Mouse (Mus musculus) adrenal gland, postnatal 25 days (tissue): ENCODE measurements at regions not wholly inside any gene's neighbourhood (a gene's known extent, or its start where the extent isn't known, plus 50 kb on each side); places are given as distances from the start of the nearest gene placed in this dataset.

ENCODE experiments used
- DNase-seq: peaks from one replicate; pipeline ENCODE4 v3.0.0; 2021; ENCODE audit warnings: mixed read lengths

DNA sequence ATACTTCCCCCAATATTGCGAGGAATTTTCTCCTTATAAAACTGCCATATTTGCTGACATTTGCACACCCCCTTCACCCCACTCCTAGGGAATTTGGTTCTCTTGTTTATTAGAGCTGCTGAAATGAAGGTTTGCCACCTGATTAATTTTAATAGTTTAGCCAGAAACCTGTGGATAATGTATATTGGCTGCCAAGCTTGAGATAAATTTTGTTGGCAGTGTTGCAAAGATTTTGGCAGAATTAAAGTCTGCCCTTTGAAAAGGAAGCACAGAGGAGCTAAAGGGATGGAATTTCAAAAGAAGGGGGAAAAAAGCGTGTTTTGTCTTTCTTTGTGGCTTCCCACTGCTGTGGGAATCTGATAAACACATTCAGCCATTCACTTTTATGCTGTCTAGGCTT lies 354.6 kb upstream of the Car10 start:
- no peak for DNase-seq

DNA sequence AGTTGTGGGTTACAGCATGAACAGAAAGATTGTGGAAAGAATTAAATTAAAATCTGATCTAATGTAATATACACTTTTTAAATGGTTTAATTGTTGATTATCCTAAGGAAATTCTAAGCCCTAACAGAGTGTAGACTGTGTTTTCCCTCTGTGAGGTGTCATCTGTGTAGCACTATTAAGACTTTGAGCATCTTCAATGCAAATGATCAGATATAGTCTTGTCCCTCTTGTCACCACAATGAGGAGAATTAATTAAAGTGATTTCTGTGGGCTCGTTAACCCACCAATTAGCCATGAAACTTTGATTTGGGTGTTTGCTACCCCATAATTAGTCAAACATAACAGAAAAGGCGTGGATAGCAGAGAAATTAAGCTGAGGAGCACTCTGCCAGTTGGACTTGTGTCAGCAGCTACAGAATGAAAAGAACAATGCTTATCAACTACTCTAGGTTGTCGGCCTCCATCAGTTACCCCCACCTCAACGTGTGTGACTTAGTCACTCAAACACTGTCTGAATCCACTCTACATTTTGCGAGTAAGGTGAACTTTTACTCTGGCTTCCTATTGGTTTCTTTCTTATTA lies 339.4 kb upstream of the Car10 start:
- no peak for DNase-seq

DNA sequence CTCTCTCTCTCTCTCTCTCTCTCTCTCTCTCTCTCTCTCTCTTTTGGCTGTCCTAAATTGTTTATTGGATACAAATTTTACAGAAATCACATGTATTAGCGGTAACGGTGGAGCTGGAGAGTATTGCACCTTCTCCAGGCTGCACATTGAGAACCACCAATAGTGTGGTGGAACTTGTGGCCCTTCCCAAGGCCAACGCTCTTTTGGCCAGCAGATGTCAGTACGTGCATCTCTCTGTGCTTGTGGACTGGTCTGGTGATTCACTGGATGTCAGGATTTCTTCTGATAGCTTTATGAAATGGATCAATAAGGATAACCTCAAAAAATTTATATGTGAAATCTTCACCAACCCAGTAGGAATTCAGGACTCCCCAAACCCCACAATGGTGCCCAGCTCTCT lies 327.9 kb upstream of the Car10 start:
- DNase-seq, result no peak

DNA sequence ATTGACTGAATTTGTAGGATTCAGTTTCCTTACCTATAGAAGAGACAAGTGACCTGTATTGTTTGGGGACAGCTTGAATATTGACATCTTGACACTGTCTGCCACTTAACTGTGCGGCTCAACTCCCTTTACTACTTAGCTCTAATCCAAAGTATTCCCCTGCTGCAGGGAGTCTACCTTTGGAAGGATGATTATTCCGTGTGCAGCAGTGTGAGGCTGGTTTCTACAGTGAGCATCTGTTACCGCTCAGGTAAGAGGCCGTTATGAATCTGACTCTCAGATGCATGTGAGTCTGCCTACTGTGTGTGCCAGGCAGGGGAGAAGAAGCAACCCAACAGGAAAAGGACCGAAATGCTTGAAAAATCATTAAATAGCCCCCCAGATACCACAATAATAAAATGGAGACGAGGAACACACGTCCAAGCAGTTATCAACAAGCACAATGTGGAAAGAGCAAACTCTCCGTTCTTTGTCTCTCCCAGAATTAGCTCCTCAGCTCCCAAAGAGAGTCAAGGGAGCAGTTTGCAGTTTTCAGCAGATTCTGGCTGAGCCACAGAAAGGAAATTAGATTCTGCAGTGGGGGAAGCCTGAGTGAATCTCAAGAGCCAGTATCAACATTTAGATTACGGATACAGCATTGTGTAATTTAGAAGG lies 324.8 kb upstream of the Car10 start:
- DNase-seq, result no peak

DNA sequence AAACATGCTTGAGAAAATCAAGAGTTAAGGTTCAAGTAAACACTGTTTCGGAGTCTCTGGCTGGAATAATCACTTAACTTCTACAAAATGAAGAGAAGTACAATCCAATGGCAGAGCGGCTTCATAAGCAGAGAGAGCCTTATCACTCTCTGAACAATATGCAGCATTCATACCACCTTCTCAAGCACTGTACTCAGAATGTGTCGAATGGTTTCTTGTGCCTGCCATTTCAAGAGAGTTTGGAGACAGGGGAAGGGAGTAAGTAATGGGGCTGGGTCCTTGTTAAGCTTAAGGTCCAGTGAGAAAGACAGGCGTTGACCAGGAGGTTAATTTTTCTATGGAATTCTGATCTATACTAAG lies 324.3 kb upstream of the Car10 start:
- no peak for DNase-seq

DNA sequence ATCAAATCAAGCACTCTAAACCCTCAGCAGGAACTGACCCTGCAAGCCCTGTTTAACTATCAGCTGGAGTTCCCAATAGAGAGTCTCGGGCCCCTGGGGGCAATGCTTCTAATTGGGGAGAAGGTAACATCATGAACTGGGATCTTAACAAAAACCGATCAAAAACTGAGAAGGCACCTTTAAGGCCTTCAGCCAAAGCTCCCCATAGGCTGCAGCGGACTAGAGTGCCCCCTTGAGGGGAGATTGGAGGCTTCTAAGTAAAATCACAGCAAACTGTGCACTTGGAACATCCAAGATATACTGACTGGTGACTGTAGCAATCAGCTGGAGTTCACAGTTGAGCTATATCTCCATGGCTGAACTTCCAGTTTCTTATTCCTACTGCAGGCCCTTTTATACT lies 323.0 kb upstream of the Car10 start:
- peak; percentile 25 for DNase-seq

DNA sequence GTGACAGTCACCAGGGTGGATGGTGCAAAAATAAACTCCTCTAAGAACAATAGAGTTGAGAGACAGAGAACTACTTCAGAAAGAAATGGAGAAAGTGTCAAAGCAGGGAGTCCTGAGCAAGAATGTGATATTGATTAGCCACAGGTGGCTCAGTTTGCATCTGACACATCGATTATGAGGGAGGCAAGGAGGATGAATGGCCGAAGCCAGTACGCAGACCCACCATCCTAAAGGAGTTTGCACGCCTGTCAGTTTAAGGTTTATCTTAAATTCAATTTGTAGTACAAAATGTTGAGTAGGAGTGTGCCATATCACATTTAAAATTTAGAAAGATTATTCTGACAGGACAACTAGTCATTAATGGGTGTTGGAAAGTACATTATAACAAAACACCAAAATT lies 298.6 kb upstream of the Car10 start:
- DNase-seq, result no peak
